Mouse (Mus musculus): ENCODE results near the gene Ptprg. TPM values are rescaled to one million over a fixed set of nuclear protein-coding genes. Genes with fewer than 3 reads are reported as not detected.
"Not testable (repeated sequence)": the region's sequence is repeated elsewhere in the genome, so short reads cannot be mapped to it uniquely, and the experiment has no call there.

Gene Ptprg
- polyA plus RNA-seq, 1 experiment from 2014 or later, result 33.5 TPM

DNA sequence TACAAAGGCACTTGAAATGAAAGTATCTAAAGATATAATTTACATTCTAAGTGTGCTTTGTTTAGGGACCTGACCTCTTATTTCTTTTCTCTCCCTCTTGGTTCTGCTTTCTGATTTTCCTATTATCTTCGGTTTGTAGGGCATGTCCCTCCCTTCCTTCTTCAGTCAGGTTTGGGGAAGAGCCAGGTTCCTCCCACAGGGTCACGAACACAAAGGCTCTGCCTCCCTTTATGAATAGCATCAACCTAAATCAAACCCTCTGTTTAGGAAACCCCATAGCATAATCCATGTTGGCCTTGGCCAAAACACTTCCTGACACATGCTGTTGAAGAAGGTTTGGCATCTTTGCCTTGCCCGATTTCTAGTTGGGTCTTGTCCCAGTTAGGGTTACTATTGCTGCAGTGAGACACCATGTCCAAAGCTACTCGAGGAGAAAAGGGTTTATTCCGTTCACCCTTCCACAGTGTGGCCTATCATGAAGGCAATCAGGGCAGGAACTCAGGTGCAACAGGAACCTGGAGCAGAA, 388.7 kb downstream of the Ptprg start:
- Histone ChIP-seq H3K27me3 (replicated peaks; ENCODE audit: control insufficient read depth, insufficient read depth, low read length) (no peaks in the 10 kb centered on the region), H3K36me3 (ENCODE audit: control insufficient read depth, insufficient read depth) (no peaks in the 10 kb centered on the region), H3K9me3 (ENCODE audit: control insufficient read depth, low read length) (no peaks in the 10 kb centered on the region), H3K4me1 (replicated peaks; ENCODE audit: control insufficient read depth, insufficient read depth, low read length) (0 out of 2 replicates have a peak, but pooled peaks cover 2% of the 10 kb centered on the region), H3K27ac (ENCODE audit: low read length) (no peak overlapping the region), H3K4me3 (replicated peaks; ENCODE audit: low read length) (no peak overlapping the region), H3K9ac (replicated peaks; ENCODE audit: low read depth, low read length) (no peak overlapping the region), H3K4me2 (ENCODE audit: low read length) (no peak overlapping the region)
- 37% methylated on average over 5 of the region's 5 CpGs for WGBS
- 0 out of 2 replicates have a peak, but pooled peaks have one; percentile 20 for ATAC-seq

DNA sequence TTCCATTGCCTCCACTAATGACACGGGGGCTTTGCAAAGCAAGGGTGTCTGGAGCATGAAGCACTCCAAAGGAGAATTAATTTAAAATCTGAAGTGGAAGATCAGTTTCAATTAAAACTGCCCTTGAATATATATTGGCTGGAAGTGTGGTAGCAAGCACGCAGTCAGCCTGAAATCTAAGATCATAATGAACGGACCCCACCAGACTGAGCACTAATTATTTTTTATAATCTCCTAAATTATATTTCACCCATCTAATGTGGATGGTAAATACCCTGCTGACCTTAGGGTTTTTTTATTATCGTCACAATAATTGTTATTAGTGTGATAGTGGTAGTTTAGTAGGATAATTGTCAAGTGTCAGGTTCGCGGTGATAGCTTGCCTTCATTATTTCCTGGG, 397.0 kb downstream of the Ptprg start:
- Histone ChIP-seq H3K4me2 (ENCODE audit: low read length) (no peak overlapping the region), H3K27ac (ENCODE audit: low read length) (no peak overlapping the region), H3K9me3 (ENCODE audit: control insufficient read depth, low read length) (no peaks in the 10 kb centered on the region), H3K4me3 (replicated peaks; ENCODE audit: low read length) (no peak overlapping the region), H3K36me3 (ENCODE audit: control insufficient read depth, insufficient read depth) (no peaks in the 10 kb centered on the region), H3K27me3 (replicated peaks; ENCODE audit: control insufficient read depth, insufficient read depth, low read length) (0 out of 2 replicates have a peak, but pooled peaks cover 2% of the 10 kb centered on the region), H3K9ac (replicated peaks; ENCODE audit: low read depth, low read length) (no peak overlapping the region), H3K4me1 (replicated peaks; ENCODE audit: control insufficient read depth, insufficient read depth, low read length) (no peaks in the 10 kb centered on the region)
- ATAC-seq, result no peak
- WGBS, result 93% methylated on average over 6 of the region's 6 CpGs

DNA sequence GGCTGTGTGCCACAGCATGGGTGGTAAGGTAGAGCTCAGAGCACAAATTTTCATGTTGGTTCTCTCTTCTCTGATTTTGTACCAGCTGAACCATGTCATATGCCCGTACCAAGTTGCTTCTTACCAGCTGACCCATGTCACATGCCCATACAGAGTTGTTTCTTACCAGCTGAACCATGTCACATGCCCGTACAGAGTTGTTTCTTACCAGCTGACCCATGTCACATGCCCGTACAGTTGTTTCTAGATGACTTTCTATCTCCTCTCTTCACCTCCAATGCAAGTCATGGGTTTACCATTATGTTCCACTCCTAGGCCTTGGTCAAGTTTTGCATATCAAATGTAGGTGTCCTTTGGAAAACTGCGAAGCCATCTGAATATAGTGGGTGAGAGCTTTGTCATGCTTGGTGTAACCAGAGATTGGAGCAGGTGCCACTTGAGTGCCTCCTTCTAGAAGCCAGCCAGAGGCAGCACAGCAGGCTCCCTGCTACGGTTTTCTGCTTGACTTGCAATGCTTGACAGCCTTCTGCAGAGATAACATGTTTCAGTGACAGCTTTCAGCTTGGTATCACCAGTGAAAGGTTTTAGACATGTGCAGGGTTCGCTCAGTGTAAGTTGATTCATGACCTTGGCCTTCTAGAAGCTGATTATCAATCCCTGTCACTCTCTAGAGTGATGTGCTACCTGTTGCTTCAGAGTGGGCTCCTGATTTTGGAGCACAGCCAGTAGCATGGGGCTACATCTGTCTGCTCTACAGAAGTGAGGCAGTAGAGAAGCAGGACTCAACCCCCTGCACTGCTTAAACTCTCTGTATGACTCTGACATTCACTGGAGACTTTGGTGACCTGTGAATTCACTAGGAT, 401.9 kb downstream of the Ptprg start:
- no peak for ATAC-seq
- Histone ChIP-seq H3K27ac (ENCODE audit: low read length) (no peak overlapping the region), H3K4me1 (replicated peaks; ENCODE audit: control insufficient read depth, insufficient read depth, low read length) (peaks cover 2% of the 10 kb centered on the region; the same call in 1 of the 2 replicates), H3K9ac (replicated peaks; ENCODE audit: low read depth, low read length) (no peak overlapping the region), H3K4me3 (replicated peaks; ENCODE audit: low read length) (no peak overlapping the region), H3K4me2 (ENCODE audit: low read length) (no peak overlapping the region), H3K36me3 (ENCODE audit: control insufficient read depth, insufficient read depth) (no peaks in the 10 kb centered on the region), H3K9me3 (ENCODE audit: control insufficient read depth, low read length) (no peaks in the 10 kb centered on the region), H3K27me3 (replicated peaks; ENCODE audit: control insufficient read depth, insufficient read depth, low read length) (peaks cover 14% of the 10 kb centered on the region)
- 88% methylated on average over 6 of the region's 6 CpGs for WGBS

DNA sequence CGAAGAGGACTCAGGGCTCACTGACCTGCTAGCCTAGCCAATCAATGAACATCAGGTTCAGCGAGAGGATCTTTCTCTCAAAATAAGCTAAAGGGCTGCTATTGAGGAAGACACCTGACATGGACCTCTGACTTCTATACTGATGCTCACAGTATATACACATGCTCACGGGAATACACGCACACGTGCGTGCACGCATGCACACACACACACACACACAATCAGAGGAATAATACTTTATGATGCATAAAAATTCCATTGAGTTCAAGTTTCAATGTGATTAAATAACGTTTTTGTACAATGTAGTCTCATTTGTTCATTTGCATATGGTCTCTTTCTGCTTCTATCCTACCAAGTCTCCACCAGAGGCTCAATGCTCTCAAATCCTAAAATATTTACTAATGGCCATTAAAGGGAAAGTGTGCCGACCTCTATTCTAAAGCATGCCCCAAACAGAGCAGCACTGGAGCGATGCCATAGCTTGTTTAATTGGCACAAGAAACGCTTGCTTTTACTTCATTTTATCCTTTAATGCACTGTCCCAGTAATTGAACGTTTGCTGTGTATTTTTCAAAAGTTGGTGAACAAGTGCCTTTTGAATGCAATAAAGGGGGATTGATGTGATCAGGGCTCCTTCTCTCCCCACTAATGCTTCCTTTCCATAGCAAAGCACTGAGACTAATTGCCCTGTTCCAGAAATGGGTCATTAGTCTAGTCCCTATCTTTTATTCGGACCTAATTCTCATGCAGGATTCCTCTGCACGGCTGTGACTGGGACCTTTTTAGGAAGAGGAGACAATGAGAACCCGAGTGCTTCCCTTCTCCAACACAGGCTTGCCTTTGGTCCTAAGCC, 407.2 kb downstream of the Ptprg start:
- ATAC-seq, result peak; percentile 92
- H3K36me3 ChIP-seq (ENCODE audit: control insufficient read depth, insufficient read depth), result no peaks in the 10 kb centered on the region
- no peaks in the 10 kb centered on the region for H3K9me3 ChIP-seq (ENCODE audit: control insufficient read depth, low read length)
- no peak overlapping the region for H3K4me3 ChIP-seq (replicated peaks; ENCODE audit: low read length)
- H3K27me3 ChIP-seq (replicated peaks; ENCODE audit: control insufficient read depth, insufficient read depth, low read length), result peaks cover 26% of the 10 kb centered on the region
- no peak overlapping the region for H3K9ac ChIP-seq (replicated peaks; ENCODE audit: low read depth, low read length)
- WGBS, result 16% methylated on average over 15 of the region's 15 CpGs
- H3K4me2 ChIP-seq (ENCODE audit: low read length), result no peak overlapping the region
- H3K4me1 ChIP-seq (replicated peaks; ENCODE audit: control insufficient read depth, insufficient read depth, low read length), result peaks cover 9% of the 10 kb centered on the region; the same call in 1 of the 2 replicates
- H3K27ac ChIP-seq (ENCODE audit: low read length), result no peak overlapping the region

DNA sequence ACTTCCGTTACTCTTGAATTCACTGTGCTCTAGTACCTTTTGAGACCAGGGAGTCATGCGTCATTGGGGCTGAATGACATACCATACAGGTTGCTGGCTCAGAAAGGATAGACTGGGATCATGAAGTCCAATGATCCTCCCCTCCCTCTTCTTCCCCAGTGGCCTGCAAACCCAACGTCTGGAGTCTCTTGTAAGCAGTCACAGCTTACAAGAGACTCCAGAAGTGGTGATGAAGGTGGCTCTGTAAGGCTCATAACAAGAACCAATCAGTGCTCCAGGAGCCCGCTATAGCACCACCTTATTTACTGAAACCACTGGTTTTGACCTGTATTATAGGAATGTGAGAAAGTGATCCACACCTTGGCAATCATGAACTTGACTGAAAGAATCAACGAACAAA, 408.8 kb downstream of the Ptprg start:
- H3K4me1 ChIP-seq (replicated peaks; ENCODE audit: control insufficient read depth, insufficient read depth, low read length), result peaks cover 9% of the 10 kb centered on the region; the same call in 1 of the 2 replicates
- no peaks in the 10 kb centered on the region for H3K36me3 ChIP-seq (ENCODE audit: control insufficient read depth, insufficient read depth)
- no peaks in the 10 kb centered on the region for H3K9me3 ChIP-seq (ENCODE audit: control insufficient read depth, low read length)
- H3K9ac ChIP-seq (replicated peaks; ENCODE audit: low read depth, low read length), result no peak overlapping the region
- no peak for ATAC-seq
- no peak overlapping the region for H3K4me2 ChIP-seq (ENCODE audit: low read length)
- no peak overlapping the region for H3K27ac ChIP-seq (ENCODE audit: low read length)
- H3K4me3 ChIP-seq (replicated peaks; ENCODE audit: low read length), result no peak overlapping the region
- WGBS, result 95% methylated on average over 5 of the region's 5 CpGs
- peaks cover 26% of the 10 kb centered on the region for H3K27me3 ChIP-seq (replicated peaks; ENCODE audit: control insufficient read depth, insufficient read depth, low read length)

DNA sequence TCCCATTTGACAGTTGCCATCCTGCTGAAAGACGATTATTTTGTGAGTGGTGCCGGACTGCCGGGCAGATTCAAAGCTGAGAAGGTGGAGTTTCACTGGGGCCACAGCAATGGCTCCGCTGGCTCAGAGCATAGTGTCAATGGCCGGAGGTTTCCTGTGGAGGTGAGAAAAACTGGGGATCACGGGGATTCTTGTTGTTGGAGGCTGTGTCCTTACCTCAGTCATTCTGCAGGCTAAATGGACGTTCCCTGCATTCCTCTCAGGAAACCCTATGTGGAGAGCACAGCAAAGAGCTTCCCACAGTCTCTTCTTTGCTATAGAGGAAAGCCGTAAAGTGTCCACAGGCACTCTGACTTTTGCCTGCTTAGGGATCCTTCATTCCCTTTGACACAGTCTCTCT, 409.2 kb downstream of the Ptprg start:
- Histone ChIP-seq H3K9me3 (ENCODE audit: control insufficient read depth, low read length) (no peaks in the 10 kb centered on the region), H3K27me3 (replicated peaks; ENCODE audit: control insufficient read depth, insufficient read depth, low read length) (peaks cover 21% of the 10 kb centered on the region), H3K9ac (replicated peaks; ENCODE audit: low read depth, low read length) (no peak overlapping the region), H3K4me2 (ENCODE audit: low read length) (no peak overlapping the region), H3K4me1 (replicated peaks; ENCODE audit: control insufficient read depth, insufficient read depth, low read length) (peaks cover 9% of the 10 kb centered on the region; the same call in 1 of the 2 replicates), H3K36me3 (ENCODE audit: control insufficient read depth, insufficient read depth) (no peaks in the 10 kb centered on the region), H3K4me3 (replicated peaks; ENCODE audit: low read length) (no peak overlapping the region), H3K27ac (ENCODE audit: low read length) (no peak overlapping the region)
- WGBS, result 91% methylated on average over 8 of the region's 8 CpGs
- no peak for ATAC-seq

DNA sequence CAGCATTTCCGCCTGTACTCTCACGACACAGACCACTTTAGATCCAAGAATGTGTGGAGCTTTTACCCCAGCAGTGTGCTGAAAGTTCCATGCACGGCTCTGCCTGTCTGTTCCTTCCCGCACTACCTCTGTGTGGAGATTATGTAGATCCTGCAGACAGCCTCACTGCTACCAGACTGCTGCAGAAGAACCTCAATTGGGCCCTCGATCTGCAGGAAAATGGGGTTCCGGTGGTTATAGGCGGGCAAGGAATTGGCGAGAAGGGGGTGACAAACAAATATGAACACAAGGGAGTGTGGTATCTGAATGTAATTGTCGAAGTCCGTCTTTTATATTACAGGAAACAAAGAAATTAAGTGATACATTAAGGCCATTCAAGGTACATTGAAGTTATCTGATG, 410.5 kb downstream of the Ptprg start:
- Histone ChIP-seq H3K4me2 (ENCODE audit: low read length) (no peak overlapping the region), H3K9ac (replicated peaks; ENCODE audit: low read depth, low read length) (no peak overlapping the region), H3K4me1 (replicated peaks; ENCODE audit: control insufficient read depth, insufficient read depth, low read length) (peaks cover 9% of the 10 kb centered on the region; the same call in 1 of the 2 replicates), H3K9me3 (ENCODE audit: control insufficient read depth, low read length) (no peaks in the 10 kb centered on the region), H3K4me3 (replicated peaks; ENCODE audit: low read length) (no peak overlapping the region), H3K27me3 (replicated peaks; ENCODE audit: control insufficient read depth, insufficient read depth, low read length) (peaks cover 14% of the 10 kb centered on the region), H3K27ac (ENCODE audit: low read length) (no peak overlapping the region), H3K36me3 (ENCODE audit: control insufficient read depth, insufficient read depth) (no peaks in the 10 kb centered on the region)
- ATAC-seq, result no peak
- WGBS, result 94% methylated on average over 10 of the region's 10 CpGs

DNA sequence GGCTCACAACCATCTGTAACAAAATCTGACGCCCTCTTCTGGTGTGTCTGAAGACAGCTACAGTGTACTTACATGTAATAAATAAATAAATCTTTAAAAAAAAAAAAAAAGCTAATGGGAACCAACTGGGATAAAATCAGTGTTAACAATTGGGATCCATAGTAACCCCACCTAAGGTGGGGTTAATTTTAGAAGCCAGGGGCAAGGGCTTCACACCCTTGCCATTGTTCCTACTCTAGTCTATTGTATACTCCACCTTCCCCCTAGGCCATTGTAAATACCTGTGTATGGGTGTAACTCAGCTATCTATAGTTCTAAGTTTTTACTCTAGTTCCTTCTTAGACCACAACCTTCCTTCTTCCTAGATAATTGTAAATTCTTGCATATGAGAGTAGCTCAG, 411.0 kb downstream of the Ptprg start:
- not testable (repeated sequence) for ATAC-seq; H3K36me3 ChIP-seq (ENCODE audit: control insufficient read depth, insufficient read depth)
- WGBS, result 83% methylated on average over 1 of the region's 1 CpGs

DNA sequence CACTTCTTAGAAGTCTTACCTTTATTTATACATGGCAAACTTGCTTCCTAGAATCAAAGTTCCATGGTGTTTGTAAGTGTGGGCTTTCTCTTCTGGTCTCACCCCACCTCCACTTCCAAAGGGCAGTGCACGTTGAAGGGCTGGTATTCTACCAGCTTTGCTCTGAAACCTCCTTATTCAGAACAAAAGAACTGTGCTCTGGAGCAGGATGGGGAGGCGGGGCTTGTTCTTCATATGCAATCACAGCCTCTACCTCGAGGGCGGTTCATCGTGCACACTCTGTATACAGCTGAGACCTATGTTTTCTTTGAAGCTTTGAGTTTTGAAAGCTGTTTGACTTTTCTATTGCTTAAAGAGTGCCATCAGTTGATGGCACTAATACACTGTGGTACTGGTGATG, 412.5 kb downstream of the Ptprg start:
- H3K4me1 ChIP-seq (replicated peaks; ENCODE audit: control insufficient read depth, insufficient read depth, low read length), result 0 out of 2 replicates have a peak, but pooled peaks cover 1% of the 10 kb centered on the region
- peaks cover 14% of the 10 kb centered on the region; the same call in 1 of the 2 replicates for H3K27me3 ChIP-seq (replicated peaks; ENCODE audit: control insufficient read depth, insufficient read depth, low read length)
- H3K27ac ChIP-seq (ENCODE audit: low read length), result no peak overlapping the region
- H3K9ac ChIP-seq (replicated peaks; ENCODE audit: low read depth, low read length), result no peak overlapping the region
- no peaks in the 10 kb centered on the region for H3K36me3 ChIP-seq (ENCODE audit: control insufficient read depth, insufficient read depth)
- no peak for ATAC-seq
- WGBS, result 36% methylated on average over 5 of the region's 5 CpGs
- no peak overlapping the region for H3K4me3 ChIP-seq (replicated peaks; ENCODE audit: low read length)
- H3K4me2 ChIP-seq (ENCODE audit: low read length), result no peak overlapping the region
- no peaks in the 10 kb centered on the region for H3K9me3 ChIP-seq (ENCODE audit: control insufficient read depth, low read length)

More for the DNA sequence above, 411.0 kb downstream of the Ptprg start:
- H3K27ac ChIP-seq (ENCODE audit: low read length); H3K9ac ChIP-seq (replicated peaks; ENCODE audit: low read depth, low read length); H3K4me1 ChIP-seq (replicated peaks; ENCODE audit: control insufficient read depth, insufficient read depth, low read length); H3K4me3 ChIP-seq (replicated peaks; ENCODE audit: low read length); H3K4me2 ChIP-seq (ENCODE audit: low read length); H3K9me3 ChIP-seq (ENCODE audit: control insufficient read depth, low read length): not testable (repeated sequence)
- H3K27me3 ChIP-seq (replicated peaks; ENCODE audit: control insufficient read depth, insufficient read depth, low read length), result peaks cover 14% of the 10 kb centered on the region
